Mouse (Mus musculus) embryonic fibroblast, embryonic 13.5 days (primary cell): ENCODE measurements around the gene Atg7.

ENCODE experiments used
- CTCF ChIP-seq: IDR thresholded peaks from 2 replicates; pipeline ENCODE4 v1.5.1; 2011; ENCODE audit warnings: mild to moderate bottlenecking, control low read depth, low read length, moderate library complexity, borderline replicate concordance; ENCODE audit not compliant: insufficient read depth
- POLR2A ChIP-seq: IDR thresholded peaks from 2 replicates; pipeline ENCODE4 v1.6.1; 2011; ENCODE audit warnings: low read depth, mild to moderate bottlenecking, control low read depth, low read length, moderate library complexity

DNA sequence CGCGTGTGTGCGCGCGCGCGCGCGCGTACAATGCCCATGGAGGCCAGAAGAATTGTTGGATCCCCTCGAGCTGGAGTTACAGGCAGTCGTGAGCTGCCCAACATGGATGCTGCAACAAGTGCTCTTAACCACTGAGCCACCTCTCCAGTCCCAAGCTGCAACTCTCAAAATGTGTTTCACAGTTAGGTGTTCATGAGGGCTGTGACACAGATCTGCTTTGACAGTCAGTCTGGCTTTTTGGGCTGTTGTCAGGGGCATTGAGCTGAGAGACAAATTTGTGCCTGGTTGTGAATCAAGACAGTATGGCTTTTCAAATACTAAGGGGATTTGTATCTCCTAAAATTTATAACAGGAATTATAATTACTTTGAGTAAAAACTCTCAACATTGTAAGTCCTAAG, 248.4 kb downstream of the Atg7 start:
- TF ChIP-seq CTCF (no peak), POLR2A (no peak)
